Mouse (Mus musculus) mouse embryonic stem cell (cell line): ENCODE measurements around the gene Prune1.

Experiments
- in situ Hi-C, 2 experiments: fragments of 300-500 bp; cut with MboI; formaldehyde crosslinking; loops; 1 replicate in 1 of 2; 3 replicates in 1 of 2; pipeline ENCODE4 v1.14.3; 2019 to 2020; ENCODE audit warnings: low sequenced_read_pairs in 2 of 2, low pct_unique_long_range_greater_than_20kb in 1 of 2, mixed read lengths in 1 of 2; ENCODE audit not compliant: unreplicated experiment in 1 of 2

Prune1 gene

GRCm38 (mm10) chr3:95250783-95251424, 31.0 kb downstream of the Prune1 start, which contains the start of gene Bnipl:
Bnipl (minus strand) TSS chr3:95251193.
- in situ Hi-C loops: no loop called here

GRCm38 (mm10) chr3:95250361-95250760, 31.5 kb downstream of the Prune1 start:
- in situ Hi-C loops: no loop called here

GRCm38 (mm10) chr3:95247660-95248336, 34.1 kb downstream of the Prune1 start:
- in situ Hi-C loops: no loop called here

- in situ Hi-C loops: no loop called here
Observed at GRCm38 (mm10) chr3:95246465-95247231, 35.2 kb downstream of the Prune1 start.

- in situ Hi-C loops: no loop called here
Observed at GRCm38 (mm10) chr3:95243086-95243485, 38.8 kb downstream of the Prune1 start.

GRCm38 (mm10) chr3:95241498-95241897, 40.4 kb downstream of the Prune1 start, which contains the start of gene Gm128:
Gm128 (minus strand) TSS chr3:95241598.
- in situ Hi-C loops: no loop called here

GRCm38 (mm10) chr3:95240900-95241299, 41.0 kb downstream of the Prune1 start:
- in situ Hi-C loops: no loop called here

GRCm38 (mm10) chr3:95239971-95240370, 41.9 kb downstream of the Prune1 start:
- in situ Hi-C loops: no loop called here

- in situ Hi-C loops: no loop called here
Observed at GRCm38 (mm10) chr3:95239022-95239421, 42.9 kb downstream of the Prune1 start.

- in situ Hi-C loops: no loop called here
Observed at GRCm38 (mm10) chr3:95237541-95238099, 44.3 kb downstream of the Prune1 start.

- in situ Hi-C loops: no loop called here
Observed at GRCm38 (mm10) chr3:95235386-95236301, 46.2 kb downstream of the Prune1 start.

- in situ Hi-C loops: no loop called here
Observed at GRCm38 (mm10) chr3:95233303-95233980, 48.4 kb downstream of the Prune1 start.

GRCm38 (mm10) chr3:95232771-95233170, 49.1 kb downstream of the Prune1 start:
- in situ Hi-C loops: no loop called here

GRCm38 (mm10) chr3:95231298-95232221, 50.3 kb downstream of the Prune1 start, which contains the start of gene Mllt11:
Mllt11 (minus strand) TSS chr3:95232171.
- in situ Hi-C loops: no loop called here

GRCm38 (mm10) chr3:95230495-95231297, 51.2 kb downstream of the Prune1 start:
- in situ Hi-C loops: no loop called here
